Mouse (Mus musculus) splenic B cell, adult 2 months (primary cell): ENCODE data around the gene Pole3.

ENCODE experiments used
- DNase-seq: peaks from one replicate; pipeline ENCODE4 v3.0.0-alpha.2; 2011; ENCODE audit warnings: low read depth, low spot score
- H3K27me3 ChIP-seq: 2 replicates; pipeline ENCODE4 v1.6.1; 2012; ENCODE audit warnings: mild to moderate bottlenecking, low read length, moderate library complexity, mixed read lengths; ENCODE audit not compliant: control insufficient read depth, poor library complexity, insufficient read depth, severe bottlenecking
- H3K36me3 ChIP-seq: 2 replicates; pipeline ENCODE4 v1.6.1; 2012; ENCODE audit warnings: mild to moderate bottlenecking, low read length, moderate library complexity, mixed read lengths; ENCODE audit not compliant: control insufficient read depth, poor library complexity, insufficient read depth, severe bottlenecking

Gene Pole3

GRCm38 (mm10) chr4:62513998-62514506, 10.8 kb downstream of the Pole3 start:
- H3K36me3 ChIP-seq = peaks cover 3% of the 10 kb centered on the region; the same call in 1 of the 2 replicates
- no peaks in the 10 kb centered on the region for H3K27me3 ChIP-seq
- DNase-seq = no peak

DNA sequence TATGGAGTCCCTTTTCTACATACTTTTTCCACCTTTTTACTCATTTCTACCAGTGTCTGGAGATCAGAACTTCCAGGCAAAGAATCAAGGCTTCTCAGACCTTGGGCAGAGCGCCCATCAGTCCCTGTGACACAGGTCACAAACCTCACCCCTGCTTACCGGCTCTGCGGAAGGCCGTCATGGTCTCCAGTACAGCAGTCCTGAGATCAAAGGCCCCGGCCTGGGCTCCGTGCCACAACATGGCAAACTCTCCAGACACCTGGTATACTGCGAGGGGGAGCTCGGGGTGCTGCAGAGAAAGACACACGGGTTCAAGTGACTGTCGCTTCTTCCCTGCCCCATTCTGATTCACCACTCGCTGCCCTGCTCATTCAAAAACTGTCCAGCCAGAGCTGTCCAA, 14.9 kb downstream of the Pole3 start:
- no peaks in the 10 kb centered on the region for H3K27me3 ChIP-seq
- peaks cover 3% of the 10 kb centered on the region; the same call in 1 of the 2 replicates for H3K36me3 ChIP-seq
- DNase-seq = no peak

GRCm38 (mm10) chr4:62508839-62509238, 16.0 kb downstream of the Pole3 start:
- DNase-seq = no peak
- no peaks in the 10 kb centered on the region for H3K27me3 ChIP-seq

DNA sequence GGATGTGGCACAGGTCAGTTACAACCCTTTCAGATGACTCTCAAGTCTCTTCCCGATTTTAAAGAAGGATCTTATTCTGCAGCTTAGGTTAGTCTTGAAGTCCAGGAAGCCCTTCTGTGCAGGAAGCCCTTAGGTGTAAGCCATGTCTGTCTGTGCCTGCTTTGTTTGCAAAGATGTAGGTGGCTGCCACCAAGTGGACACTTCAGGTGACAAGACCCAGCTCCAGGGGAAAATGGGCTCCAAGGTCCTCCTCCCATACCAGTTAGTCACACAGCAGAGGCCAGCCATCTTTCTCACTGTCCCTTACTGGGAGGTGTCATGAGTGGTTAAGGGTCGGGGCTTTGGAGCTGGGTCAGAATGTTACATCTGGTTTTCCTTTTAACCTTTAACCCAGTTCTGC, 18.1 kb downstream of the Pole3 start:
- 0 out of 2 replicates have a peak, but pooled peaks cover 3% of the 10 kb centered on the region for H3K36me3 ChIP-seq

More at GRCm38 (mm10) chr4:62508839-62509238, 16.0 kb downstream of the Pole3 start:
- H3K36me3 ChIP-seq = peaks cover 3% of the 10 kb centered on the region; the same call in 1 of the 2 replicates

DNA sequence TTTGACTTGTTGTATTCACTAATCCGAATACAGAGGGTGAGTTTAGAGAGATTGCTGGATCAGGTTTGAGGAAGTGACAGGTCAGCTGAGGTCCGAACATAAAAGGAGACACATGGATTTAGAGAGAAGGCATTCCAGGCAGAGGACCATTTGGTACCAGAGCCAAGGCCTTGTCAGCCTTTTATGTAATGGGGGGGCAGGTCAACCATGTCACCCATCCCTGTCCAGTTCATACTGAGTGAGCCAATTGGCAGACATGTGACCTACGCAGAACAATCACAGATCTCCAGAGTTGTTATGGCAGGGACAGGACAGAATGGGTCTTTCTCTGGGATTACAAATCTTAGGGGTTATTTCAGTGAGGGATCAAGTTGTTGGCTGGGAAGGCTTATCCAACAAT, 18.9 kb downstream of the Pole3 start:
- 0 out of 2 replicates have a peak, but pooled peaks cover 3% of the 10 kb centered on the region for H3K36me3 ChIP-seq
- H3K27me3 ChIP-seq = no peaks in the 10 kb centered on the region
- DNase-seq = no peak

More for the DNA sequence above, 18.1 kb downstream of the Pole3 start:
- peak; percentile 57 for DNase-seq
- H3K27me3 ChIP-seq = no peaks in the 10 kb centered on the region

DNA sequence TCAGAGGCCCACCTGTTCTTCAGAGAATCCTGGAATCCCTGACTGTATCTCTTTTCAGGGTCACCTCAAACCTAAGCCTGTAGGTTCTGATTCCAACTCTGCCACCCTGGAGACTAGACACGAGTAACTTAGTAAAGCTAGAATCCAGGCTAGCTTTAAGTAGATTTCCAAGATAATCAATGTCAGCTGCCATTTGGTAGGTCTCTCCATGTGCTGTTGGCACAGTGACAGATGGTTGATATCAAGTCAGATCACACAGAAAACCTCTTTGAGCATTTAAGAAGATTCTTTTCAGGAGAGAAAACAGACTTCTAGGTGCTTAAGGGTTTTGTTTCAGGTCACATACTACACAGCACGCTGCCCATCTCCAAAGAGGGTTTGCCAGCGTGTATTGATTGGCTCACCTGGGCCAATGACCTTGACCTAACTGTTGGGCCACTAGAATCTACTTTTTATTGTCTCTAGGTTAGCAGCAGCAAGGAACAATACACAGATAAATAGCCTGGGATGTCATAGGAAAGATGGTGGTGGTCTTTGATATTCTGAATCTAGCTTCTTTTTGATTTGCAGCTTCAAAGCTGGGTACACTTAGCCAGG, 21.4 kb downstream of the Pole3 start, which contains the start of gene Hdhd3:
TSS of gene Hdhd3 (minus strand) at position 94 of the 597 bp plus-strand sequence.
- H3K36me3 ChIP-seq = no peaks in the 10 kb centered on the region
- H3K27me3 ChIP-seq = no peaks in the 10 kb centered on the region
- DNase-seq = no peak

- no peaks in the 10 kb centered on the region for H3K27me3 ChIP-seq
- DNase-seq = no peak
- H3K36me3 ChIP-seq = no peaks in the 10 kb centered on the region
Observed at GRCm38 (mm10) chr4:62502969-62503368, 21.9 kb downstream of the Pole3 start.

DNA sequence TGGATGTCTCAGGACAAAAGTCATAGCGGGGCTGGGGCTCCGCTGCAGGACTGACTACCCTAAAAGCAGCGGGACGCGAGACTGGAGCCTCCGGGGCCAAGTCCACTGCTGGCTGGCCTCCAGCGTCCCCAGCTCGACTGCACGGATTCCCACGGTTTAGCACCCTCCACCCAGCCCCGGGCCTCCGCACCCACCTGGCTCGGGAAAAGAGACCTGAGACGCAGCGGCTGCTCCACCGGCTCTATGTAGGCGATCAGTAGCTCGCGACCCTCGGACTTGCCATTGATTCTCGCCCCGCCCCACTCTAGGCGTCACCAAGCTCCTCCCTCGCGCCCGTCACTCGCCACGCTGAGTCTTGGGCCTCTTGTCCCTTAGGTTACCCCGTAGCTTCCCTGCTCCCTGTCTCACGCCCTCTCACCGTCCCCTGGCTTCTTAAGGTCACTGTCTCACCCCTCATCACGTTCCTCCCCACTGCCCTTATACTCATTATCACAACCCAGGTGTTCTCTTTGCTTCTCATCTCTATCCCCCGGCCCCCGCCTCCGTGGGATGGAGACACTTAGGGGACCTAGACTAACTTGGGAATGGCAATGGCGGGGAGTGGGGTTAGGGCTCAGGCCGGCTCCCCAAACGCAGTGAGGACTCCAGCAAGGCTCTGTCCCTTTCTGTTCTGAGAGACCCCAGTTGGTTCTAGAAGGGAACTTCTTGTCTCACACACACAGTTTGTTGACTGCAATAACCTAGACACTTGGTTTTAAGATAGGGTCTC, 22.7 kb downstream of the Pole3 start:
- H3K27me3 ChIP-seq = no peaks in the 10 kb centered on the region
- DNase-seq = peak; percentile 74
- H3K36me3 ChIP-seq = no peaks in the 10 kb centered on the region

DNA sequence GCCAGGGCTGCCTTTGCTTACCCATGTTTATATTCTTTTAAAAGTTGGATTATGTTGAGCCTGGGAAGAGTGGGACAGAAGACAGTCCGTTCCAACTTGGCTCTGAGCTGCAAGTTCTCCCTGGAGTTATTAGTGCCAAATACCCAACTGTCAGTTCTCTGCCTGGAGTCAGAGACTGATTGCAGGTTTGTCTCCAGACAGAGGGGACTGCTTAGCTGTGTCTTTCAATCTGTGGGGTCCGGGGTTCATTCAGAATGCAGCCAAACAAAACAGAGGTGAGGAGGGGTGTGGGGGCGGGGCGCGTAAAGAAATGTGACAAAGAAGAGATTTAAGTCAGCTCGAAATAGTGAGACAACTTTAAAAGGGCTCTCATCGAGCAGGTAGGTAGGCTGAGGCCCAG, 23.3 kb downstream of the Pole3 start:
- no peak for DNase-seq
- Histone ChIP-seq H3K36me3 (no peaks in the 10 kb centered on the region), H3K27me3 (no peaks in the 10 kb centered on the region)

DNA sequence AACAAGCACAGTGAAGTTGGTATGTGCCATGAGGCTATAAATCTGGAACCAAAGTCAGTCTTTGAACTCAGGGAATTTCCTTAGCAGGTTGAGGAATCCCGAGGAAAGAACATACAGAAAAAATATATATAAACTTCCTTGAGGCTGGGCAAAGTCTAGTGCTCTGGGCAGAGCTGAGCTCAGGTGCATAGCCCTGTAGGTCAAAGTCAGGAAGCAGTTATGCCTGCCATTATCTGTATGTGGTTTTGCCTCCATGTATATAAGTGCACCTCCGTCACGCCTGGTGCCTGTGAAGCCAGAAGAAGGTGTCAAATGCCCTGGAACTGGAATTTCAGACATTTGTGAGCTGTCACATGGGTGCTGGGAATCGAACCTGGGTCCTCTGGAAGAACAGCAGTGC, 24.1 kb downstream of the Pole3 start:
- no peaks in the 10 kb centered on the region for H3K27me3 ChIP-seq
- no peak for DNase-seq
- H3K36me3 ChIP-seq = no peaks in the 10 kb centered on the region

GRCm38 (mm10) chr4:62496815-62497214, 28.1 kb downstream of the Pole3 start:
- H3K27me3 ChIP-seq = no peaks in the 10 kb centered on the region
- DNase-seq = no peak
- H3K36me3 ChIP-seq = no peaks in the 10 kb centered on the region

- no peaks in the 10 kb centered on the region for H3K27me3 ChIP-seq
- H3K36me3 ChIP-seq = no peaks in the 10 kb centered on the region
- no peak for DNase-seq
Observed at GRCm38 (mm10) chr4:62495946-62496345, 28.9 kb downstream of the Pole3 start.

- Histone ChIP-seq H3K36me3 (no peaks in the 10 kb centered on the region), H3K27me3 (no peaks in the 10 kb centered on the region)
- no peak for DNase-seq
Observed at GRCm38 (mm10) chr4:62494230-62494629, 30.6 kb downstream of the Pole3 start.

GRCm38 (mm10) chr4:62492682-62493081, 32.2 kb downstream of the Pole3 start:
- no peak for DNase-seq
- Histone ChIP-seq H3K36me3 (no peaks in the 10 kb centered on the region), H3K27me3 (no peaks in the 10 kb centered on the region)

- no peaks in the 10 kb centered on the region for H3K36me3 ChIP-seq
- DNase-seq = no peak
- H3K27me3 ChIP-seq = no peaks in the 10 kb centered on the region
Observed at GRCm38 (mm10) chr4:62487914-62488313, 37.0 kb downstream of the Pole3 start.
